Mouse (Mus musculus): ENCODE data around the gene Olfr69. TPM values are rescaled to one million over a fixed set of nuclear protein-coding genes. Genes with fewer than 3 reads are reported as not detected.

Olfr69 gene
- polyA plus RNA-seq (2017; shearing (Covaris generic)), result not detected

DNA sequence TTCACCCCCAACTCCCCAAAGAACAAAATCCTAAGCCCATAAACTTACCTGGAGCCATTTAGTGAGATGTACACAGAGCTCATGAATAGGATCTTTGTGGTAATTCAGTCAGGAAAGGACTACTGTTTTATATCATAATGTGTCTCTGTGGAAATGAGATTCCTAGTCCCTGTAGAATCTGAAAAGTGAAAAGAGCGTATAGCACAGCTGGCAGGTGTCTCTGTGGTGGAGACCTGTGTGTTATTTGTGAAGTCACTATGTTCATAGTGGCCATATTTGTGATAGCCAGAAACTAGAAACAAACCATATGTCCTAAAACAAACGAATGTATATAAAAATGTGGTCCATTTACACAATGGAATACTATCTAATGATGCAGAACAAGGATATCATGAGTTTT, at the start of gene Olfr69:
Olfr69 (minus strand) TSS at position 101 of the 400 bp plus-strand sequence.

DNA sequence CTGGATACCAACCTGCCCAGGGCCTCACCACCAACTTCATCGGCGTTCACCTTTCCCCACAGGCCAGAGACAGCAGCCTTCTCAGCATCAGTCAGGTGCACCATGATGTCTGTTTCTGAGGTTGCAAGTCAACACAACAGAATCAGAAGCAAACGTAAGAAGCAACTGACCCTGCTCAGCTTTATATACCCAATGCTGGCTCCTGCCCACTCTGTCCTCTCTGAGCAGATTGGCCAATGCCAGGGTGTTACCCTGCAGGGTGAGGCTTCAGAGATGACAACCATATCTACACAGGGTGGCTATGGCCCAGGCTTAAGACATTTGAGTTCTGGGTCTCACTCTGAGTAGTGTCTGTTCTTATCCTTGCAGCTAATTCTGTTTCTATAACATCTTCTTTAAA, 42.4 kb upstream of the Olfr69 start, which contains the start of gene Hbb-bt:
Hbb-bt (minus strand) TSS at position 231 of the 400 bp plus-strand sequence.

GRCm38 (mm10) chr7:103791721-103792120, 20.3 kb upstream of the Olfr69 start, which contains the start of gene Olfr67:
Gene Olfr67, minus strand, starts transcription at chr7:103791821.

GRCm38 (mm10) chr7:103779598-103779997, 8.2 kb upstream of the Olfr69 start, which contains the start of gene Olfr68:
Gene Olfr68, minus strand, starts transcription at chr7:103779698.

GRCm38 (mm10) chr7:103757233-103757632, 14.2 kb downstream of the Olfr69 start, which contains the start of gene Olfr630:
Gene Olfr630, minus strand, starts transcription at chr7:103757333.

DNA sequence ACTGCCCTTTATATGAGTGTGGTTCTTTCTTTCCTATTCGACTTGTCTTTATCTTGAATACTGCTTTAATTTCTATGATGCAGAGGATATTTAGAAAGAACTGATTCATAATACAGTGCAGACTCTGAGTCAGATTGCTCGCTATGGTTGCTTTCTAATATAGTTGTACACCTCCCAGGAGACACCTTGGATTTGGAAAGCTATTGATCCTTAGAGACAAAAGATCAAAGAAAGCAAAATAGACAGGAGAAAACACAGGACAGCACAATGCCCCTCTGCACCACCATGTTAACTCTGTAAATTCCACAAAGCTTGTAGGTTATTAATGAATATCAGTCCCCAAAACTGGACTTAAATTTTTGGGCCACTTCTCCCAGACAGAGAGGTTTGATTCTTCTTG, 26.6 kb downstream of the Olfr69 start, which contains the start of gene Olfr629:
Olfr629 (minus strand) TSS at position 101 of the 400 bp plus-strand sequence.

GRCm38 (mm10) chr7:103730074-103730473, 41.3 kb downstream of the Olfr69 start, which contains the start of gene Olfr628:
Gene Olfr628, plus strand, starts transcription at chr7:103730374.

Other genes starting within 250 kb of the Olfr69 start
- gene Olfr612, start 228.9 kb downstream of the Olfr69 start, polyA plus RNA-seq (2017; shearing (Covaris generic)), result not detected
- gene Olfr613, start 223.5 kb downstream of the Olfr69 start, polyA plus RNA-seq (2017; shearing (Covaris generic)), result 0.06 TPM
- not detected for gene Olfr615, start 215.5 kb downstream of the Olfr69 start, polyA plus RNA-seq (2017; shearing (Covaris generic))
- gene Olfr616, start 202.5 kb downstream of the Olfr69 start, polyA plus RNA-seq (2017; shearing (Covaris generic)), result not detected
- gene Olfr617, start 198.5 kb downstream of the Olfr69 start, polyA plus RNA-seq (2017; shearing (Covaris generic)), result not detected
- not detected for gene Olfr618, start 181.5 kb downstream of the Olfr69 start, polyA plus RNA-seq (2017; shearing (Covaris generic))
- gene Olfr619, start 171.0 kb downstream of the Olfr69 start, polyA plus RNA-seq (2017; shearing (Covaris generic)), result not detected
- 0.25 TPM for gene Olfr620, start 159.1 kb downstream of the Olfr69 start, polyA plus RNA-seq (2017; shearing (Covaris generic))
- not detected for gene Olfr622, start 128.9 kb downstream of the Olfr69 start, polyA plus RNA-seq (2017; shearing (Covaris generic))
- gene Olfr623, start 107.9 kb downstream of the Olfr69 start, polyA plus RNA-seq (2017; shearing (Covaris generic)), result not detected
- gene Olfr624, start 100.4 kb downstream of the Olfr69 start, polyA plus RNA-seq (2017; shearing (Covaris generic)), result 0.06 TPM
- not detected for gene Olfr625-ps1, start 88.9 kb downstream of the Olfr69 start, polyA plus RNA-seq (2017; shearing (Covaris generic))
- gene Olfr243, start 56.9 kb downstream of the Olfr69 start, polyA plus RNA-seq (2017; shearing (Covaris generic)), result not detected
- gene Olfr628, start 41.2 kb downstream of the Olfr69 start, polyA plus RNA-seq (2017; shearing (Covaris generic)), result not detected
- not detected for gene Olfr629, start 26.7 kb downstream of the Olfr69 start, polyA plus RNA-seq (2017; shearing (Covaris generic))
- gene Olfr630, start 14.3 kb downstream of the Olfr69 start, polyA plus RNA-seq (2017; shearing (Covaris generic)), result not detected
- gene Olfr68, start 8.1 kb upstream of the Olfr69 start, polyA plus RNA-seq (2017; shearing (Covaris generic)), result not detected
- not detected for gene Olfr67, start 20.2 kb upstream of the Olfr69 start, polyA plus RNA-seq (2017; shearing (Covaris generic))
- not detected for gene Hbb-bt, start 42.4 kb upstream of the Olfr69 start, polyA plus RNA-seq (2017; shearing (Covaris generic))
- 1.2 TPM for gene Hbb-bs, start 56.5 kb upstream of the Olfr69 start, polyA plus RNA-seq (2017; shearing (Covaris generic))
- not detected for gene Hbb-bh2, start 68.9 kb upstream of the Olfr69 start, polyA plus RNA-seq (2017; shearing (Covaris generic))
- not detected for gene Hbb-bh1, start 71.6 kb upstream of the Olfr69 start, polyA plus RNA-seq (2017; shearing (Covaris generic))
- gene Hbb-y, start 81.6 kb upstream of the Olfr69 start, polyA plus RNA-seq (2017; shearing (Covaris generic)), result not detected
- not detected for gene Olfr66, start 114.7 kb upstream of the Olfr69 start, polyA plus RNA-seq (2017; shearing (Covaris generic))
- gene Olfr64, start 122.9 kb upstream of the Olfr69 start, polyA plus RNA-seq (2017; shearing (Covaris generic)), result not detected
- not detected for gene Olfr65, start 131.9 kb upstream of the Olfr69 start, polyA plus RNA-seq (2017; shearing (Covaris generic))
- not detected for gene Olfr631, start 157.2 kb upstream of the Olfr69 start, polyA plus RNA-seq (2017; shearing (Covaris generic))
- not detected for gene Olfr632, start 162.8 kb upstream of the Olfr69 start, polyA plus RNA-seq (2017; shearing (Covaris generic))
- not detected for gene Olfr633, start 172.8 kb upstream of the Olfr69 start, polyA plus RNA-seq (2017; shearing (Covaris generic))
- 0.04 TPM for gene Olfr635, start 199.6 kb upstream of the Olfr69 start, polyA plus RNA-seq (2017; shearing (Covaris generic))
- not detected for gene Olfr638, start 227.2 kb upstream of the Olfr69 start, polyA plus RNA-seq (2017; shearing (Covaris generic))
- gene Olfr639, start 245.7 kb upstream of the Olfr69 start, polyA plus RNA-seq (2017; shearing (Covaris generic)), result 0.05 TPM

Measured in naive thymus-derived CD4-positive, alpha-beta T cell, adult 5 months (primary cell).